Mouse (Mus musculus): ENCODE data around the gene Nsun7.

Gene Nsun7

GRCm38 (mm10) chr5:66337025-66337968 is 77.6 kb downstream of the Nsun7 start:
- DNase-seq (ENCODE audit: low spot score in 2 of 2) = peak in 1 of 2 experiments; percentile 40

- peak in 1 of 2 experiments; percentile 33 for DNase-seq (ENCODE audit: low spot score in 2 of 2)
These were observed 78.3 kb downstream of the Nsun7 start for GRCm38 (mm10) chr5:66337969-66338345.

GRCm38 (mm10) chr5:66338583-66338982 is 78.9 kb downstream of the Nsun7 start:
- DNase-seq (ENCODE audit: low spot score in 2 of 2) = no peak

GRCm38 (mm10) chr5:66340356-66341102 is 80.8 kb downstream of the Nsun7 start:
- no peak for DNase-seq (ENCODE audit: low spot score in 2 of 2)

- no peak for DNase-seq (ENCODE audit: low spot score in 2 of 2)
These were observed 82.2 kb downstream of the Nsun7 start for GRCm38 (mm10) chr5:66341848-66342247.

GRCm38 (mm10) chr5:66342285-66342684 is 82.6 kb downstream of the Nsun7 start:
- no peak for DNase-seq (ENCODE audit: low spot score in 2 of 2)

GRCm38 (mm10) chr5:66344182-66344581 is 84.5 kb downstream of the Nsun7 start:
- no peak for DNase-seq (ENCODE audit: low spot score in 2 of 2)

- DNase-seq (ENCODE audit: low spot score in 2 of 2) = no peak
These were observed 85.4 kb downstream of the Nsun7 start for GRCm38 (mm10) chr5:66345140-66345539.

- DNase-seq (ENCODE audit: low spot score in 2 of 2) = no peak
These were observed 87.1 kb downstream of the Nsun7 start for GRCm38 (mm10) chr5:66346756-66347155.

All from right cerebral cortex, adult 2 months (tissue).